Mouse (Mus musculus): ENCODE data around the gene Myo7a.

DNA sequence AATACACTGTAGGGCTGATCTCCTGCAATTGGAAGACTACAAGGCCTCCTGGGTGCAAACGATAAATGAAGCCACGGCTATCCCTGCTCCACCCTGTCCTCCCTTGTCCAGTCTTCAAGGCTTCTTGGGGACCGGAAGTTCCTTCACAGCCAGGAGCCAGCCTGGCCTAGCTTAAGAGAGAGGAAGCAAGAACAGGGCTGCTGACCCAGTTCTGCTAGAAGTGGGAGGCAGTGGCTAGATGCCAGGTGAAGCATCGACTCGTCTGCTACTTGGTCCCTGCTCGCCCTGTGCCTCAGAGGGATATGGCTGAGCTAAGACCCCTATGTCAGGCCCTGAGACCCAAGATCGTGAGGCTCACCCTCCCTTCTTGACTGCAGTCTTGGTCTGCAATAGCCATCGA lies 2.3 kb upstream of the Myo7a start:
- TF ChIP-seq CTCF (IDR thresholded peaks at IDR 0.05; ENCODE audit: borderline replicate concordance, insufficient read depth, low read length): no peak
- no peak for TF ChIP-seq POLR2A (IDR thresholded peaks at IDR 0.05; ENCODE audit: low read depth, low read length)
